Mouse (Mus musculus): ENCODE measurements around the gene Sema3a. TPM values are rescaled to one million over a fixed set of nuclear protein-coding genes. Genes with fewer than 3 reads are reported as not detected.

Sema3a gene
- polyA plus RNA-seq, 1 experiment from 2014 or later: 36.8 TPM

DNA sequence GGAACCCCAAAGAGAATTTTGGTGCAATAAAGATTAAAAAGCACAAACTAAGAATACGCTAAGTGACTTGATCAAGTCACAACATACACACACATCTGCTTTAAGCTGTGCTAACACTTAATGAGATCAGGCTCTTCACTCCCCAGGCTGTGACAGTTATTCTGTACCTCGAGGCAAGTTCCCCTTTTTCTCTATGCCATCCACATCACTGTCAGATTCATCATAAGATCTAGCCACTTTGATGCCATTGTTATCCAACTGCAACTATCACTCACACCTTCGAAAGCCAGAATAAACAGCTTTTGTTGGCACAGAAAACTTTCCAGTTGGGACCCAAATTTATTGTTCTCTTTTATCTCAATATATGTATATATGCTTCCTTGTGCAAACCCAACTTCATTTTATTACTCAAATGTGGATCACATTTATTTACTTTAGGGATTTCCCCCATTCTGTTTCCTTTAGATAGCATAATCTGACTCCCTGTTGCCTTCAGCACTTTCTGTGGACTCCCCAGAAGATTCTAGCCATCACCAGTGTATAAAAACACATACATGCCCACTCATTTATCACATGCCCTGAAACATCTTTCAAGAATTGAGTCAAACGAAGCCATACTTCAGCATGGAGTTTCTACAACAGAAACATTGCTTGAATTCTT lies 380.8 kb downstream of the Sema3a start:
- H3K4me3 ChIP-seq (ENCODE audit: low read depth, low read length): no peak overlapping the region
- 60% methylated on average over 4 of the region's 4 CpGs for WGBS

GRCm38 (mm10) chr5:13509163-13509562 lies 383.9 kb downstream of the Sema3a start:
- H3K36me3 ChIP-seq (ENCODE audit: control insufficient read depth, insufficient read depth, low read length): no peaks in the 10 kb centered on the region
- ATAC-seq (ENCODE audit: low read depth) (no peak), DNase-seq (ENCODE audit: low spot score) (no peak)
- no peaks in the 10 kb centered on the region for H3K9me3 ChIP-seq (ENCODE audit: control insufficient read depth, low read length)
- H3K27me3 ChIP-seq (replicated peaks; ENCODE audit: control insufficient read depth, insufficient read depth, low read length): no peaks in the 10 kb centered on the region
- WGBS: 83% methylated on average over 3 of the region's 3 CpGs
- H3K9ac ChIP-seq (ENCODE audit: low read depth, low read length): no peak overlapping the region
- H3K4me1 ChIP-seq (ENCODE audit: control insufficient read depth, insufficient read depth, low read length): no peaks in the 10 kb centered on the region
- no peak overlapping the region for H3K4me3 ChIP-seq (ENCODE audit: low read depth, low read length)
- no peak overlapping the region for H3K4me2 ChIP-seq (ENCODE audit: low read depth, low read length)
- H3K27ac ChIP-seq (replicated peaks; ENCODE audit: low read depth, low read length): no peak overlapping the region

More for the DNA sequence above, 380.8 kb downstream of the Sema3a start:
- no peak overlapping the region for H3K4me2 ChIP-seq (ENCODE audit: low read depth, low read length)
- H3K9me3 ChIP-seq (ENCODE audit: control insufficient read depth, low read length): no peaks in the 10 kb centered on the region
- H3K27me3 ChIP-seq (replicated peaks; ENCODE audit: control insufficient read depth, insufficient read depth, low read length): no peaks in the 10 kb centered on the region
- no peak overlapping the region for H3K9ac ChIP-seq (ENCODE audit: low read depth, low read length)
- ATAC-seq (ENCODE audit: low read depth) (no peak), DNase-seq (ENCODE audit: low spot score) (no peak)
- H3K4me1 ChIP-seq (ENCODE audit: control insufficient read depth, insufficient read depth, low read length): no peaks in the 10 kb centered on the region
- H3K36me3 ChIP-seq (ENCODE audit: control insufficient read depth, insufficient read depth, low read length): no peaks in the 10 kb centered on the region
- no peak overlapping the region for H3K27ac ChIP-seq (replicated peaks; ENCODE audit: low read depth, low read length)

GRCm38 (mm10) chr5:13517018-13517417 lies 391.8 kb downstream of the Sema3a start:
- ATAC-seq (ENCODE audit: low read depth) (no peak), DNase-seq (ENCODE audit: low spot score) (no peak)
- WGBS: 94% methylated on average over 4 of the region's 4 CpGs
- no peak overlapping the region for H3K4me3 ChIP-seq (ENCODE audit: low read depth, low read length)
- no peak overlapping the region for H3K27ac ChIP-seq (replicated peaks; ENCODE audit: low read depth, low read length)
- no peaks in the 10 kb centered on the region for H3K4me1 ChIP-seq (ENCODE audit: control insufficient read depth, insufficient read depth, low read length)
- no peaks in the 10 kb centered on the region for H3K27me3 ChIP-seq (replicated peaks; ENCODE audit: control insufficient read depth, insufficient read depth, low read length)
- no peaks in the 10 kb centered on the region for H3K36me3 ChIP-seq (ENCODE audit: control insufficient read depth, insufficient read depth, low read length)
- H3K9me3 ChIP-seq (ENCODE audit: control insufficient read depth, low read length): no peaks in the 10 kb centered on the region
- H3K4me2 ChIP-seq (ENCODE audit: low read depth, low read length): no peak overlapping the region
- H3K9ac ChIP-seq (ENCODE audit: low read depth, low read length): no peak overlapping the region

- DNase-seq (ENCODE audit: low spot score) (no peak), ATAC-seq (ENCODE audit: low read depth) (no peak)
- no peaks in the 10 kb centered on the region for H3K27me3 ChIP-seq (replicated peaks; ENCODE audit: control insufficient read depth, insufficient read depth, low read length)
- no peaks in the 10 kb centered on the region for H3K9me3 ChIP-seq (ENCODE audit: control insufficient read depth, low read length)
- H3K36me3 ChIP-seq (ENCODE audit: control insufficient read depth, insufficient read depth, low read length): peaks cover 4% of the 10 kb centered on the region; the same call in 1 of the 2 replicates
- 0 out of 2 replicates have a peak, but pooled peaks cover 8% of the 10 kb centered on the region for H3K4me1 ChIP-seq (ENCODE audit: control insufficient read depth, insufficient read depth, low read length)
- H3K9ac ChIP-seq (ENCODE audit: low read depth, low read length): no peak overlapping the region
- no peak overlapping the region for H3K4me2 ChIP-seq (ENCODE audit: low read depth, low read length)
- 43% methylated on average over 3 of the region's 3 CpGs for WGBS
- H3K4me3 ChIP-seq (ENCODE audit: low read depth, low read length): no peak overlapping the region
- H3K27ac ChIP-seq (replicated peaks; ENCODE audit: low read depth, low read length): no peak overlapping the region; the same call in 1 of the 2 replicates
Measured at GRCm38 (mm10) chr5:13525597-13525996, 400.4 kb downstream of the Sema3a start.

- WGBS: 5% methylated on average over 7 of the region's 7 CpGs
- no peak overlapping the region for H3K4me3 ChIP-seq (ENCODE audit: low read depth, low read length)
- no peak overlapping the region for H3K9ac ChIP-seq (ENCODE audit: low read depth, low read length)
- H3K36me3 ChIP-seq (ENCODE audit: control insufficient read depth, insufficient read depth, low read length): peaks cover 4% of the 10 kb centered on the region; the same call in 1 of the 2 replicates
- 0 out of 2 replicates have a peak, but pooled peaks cover 8% of the 10 kb centered on the region for H3K4me1 ChIP-seq (ENCODE audit: control insufficient read depth, insufficient read depth, low read length)
- no peak overlapping the region for H3K4me2 ChIP-seq (ENCODE audit: low read depth, low read length)
- H3K27me3 ChIP-seq (replicated peaks; ENCODE audit: control insufficient read depth, insufficient read depth, low read length): no peaks in the 10 kb centered on the region
- peak overlapping the region; percentile 22 for H3K27ac ChIP-seq (replicated peaks; ENCODE audit: low read depth, low read length)
- peak; percentile 72 for DNase-seq (ENCODE audit: low spot score)
- H3K9me3 ChIP-seq (ENCODE audit: control insufficient read depth, low read length): no peaks in the 10 kb centered on the region
- peak; percentile 60; the same call in 1 of the 2 replicates for ATAC-seq (ENCODE audit: low read depth)
Measured at GRCm38 (mm10) chr5:13527037-13527464, 401.8 kb downstream of the Sema3a start.

DNA sequence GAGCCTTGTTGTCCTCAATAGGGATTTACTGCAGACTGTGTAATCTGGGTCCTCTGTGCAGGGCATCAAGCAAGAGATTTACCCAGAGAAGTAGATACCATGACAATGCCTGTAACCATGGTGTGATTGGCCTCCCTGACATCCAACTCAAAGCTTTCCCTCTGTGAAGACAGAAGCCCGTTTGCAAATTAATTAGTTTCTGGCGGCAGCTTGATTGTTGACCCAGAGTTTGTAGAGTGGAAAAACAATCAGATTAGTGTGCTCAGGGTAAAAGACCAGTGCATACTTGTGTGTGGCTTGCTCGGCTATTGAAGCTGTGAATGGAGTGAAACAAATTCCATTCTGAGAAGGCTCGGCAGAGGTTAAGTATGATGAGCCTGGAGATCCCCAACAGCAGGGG lies 404.0 kb downstream of the Sema3a start:
- WGBS: 20% methylated on average over 4 of the region's 4 CpGs

GRCm38 (mm10) chr5:13547472-13548209 lies 422.4 kb downstream of the Sema3a start:
- H3K27me3 ChIP-seq (replicated peaks; ENCODE audit: control insufficient read depth, insufficient read depth, low read length): no peaks in the 10 kb centered on the region
- H3K9ac ChIP-seq (ENCODE audit: low read depth, low read length): no peak overlapping the region
- DNase-seq (ENCODE audit: low spot score): peak; percentile 85
- H3K9me3 ChIP-seq (ENCODE audit: control insufficient read depth, low read length): no peaks in the 10 kb centered on the region
- no peak overlapping the region for H3K4me2 ChIP-seq (ENCODE audit: low read depth, low read length)
- H3K36me3 ChIP-seq (ENCODE audit: control insufficient read depth, insufficient read depth, low read length): 0 out of 2 replicates have a peak, but pooled peaks cover 4% of the 10 kb centered on the region
- peak overlapping the region; percentile 68 for H3K27ac ChIP-seq (replicated peaks; ENCODE audit: low read depth, low read length)
- 45% methylated on average over 2 of the region's 2 CpGs for WGBS
- no peak overlapping the region for H3K4me3 ChIP-seq (ENCODE audit: low read depth, low read length)
- H3K4me1 ChIP-seq (ENCODE audit: control insufficient read depth, insufficient read depth, low read length): peaks cover 15% of the 10 kb centered on the region
- 0 out of 2 replicates have a peak, but pooled peaks have one; percentile 41 for ATAC-seq (ENCODE audit: low read depth)

More for the DNA sequence above, 404.0 kb downstream of the Sema3a start:
- Histone ChIP-seq H3K4me2 (ENCODE audit: low read depth, low read length) (no peak overlapping the region), H3K27me3 (replicated peaks; ENCODE audit: control insufficient read depth, insufficient read depth, low read length) (no peaks in the 10 kb centered on the region), H3K9me3 (ENCODE audit: control insufficient read depth, low read length) (no peaks in the 10 kb centered on the region), H3K9ac (ENCODE audit: low read depth, low read length) (no peak overlapping the region), H3K4me1 (ENCODE audit: control insufficient read depth, insufficient read depth, low read length) (0 out of 2 replicates have a peak, but pooled peaks cover 8% of the 10 kb centered on the region), H3K36me3 (ENCODE audit: control insufficient read depth, insufficient read depth, low read length) (no peaks in the 10 kb centered on the region), H3K27ac (replicated peaks; ENCODE audit: low read depth, low read length) (no peak overlapping the region), H3K4me3 (ENCODE audit: low read depth, low read length) (no peak overlapping the region)
- DNase-seq (ENCODE audit: low spot score) (peak; percentile 53), ATAC-seq (ENCODE audit: low read depth) (peak; percentile 82; the same call in 1 of the 2 replicates)

GRCm38 (mm10) chr5:13548210-13548554 lies 423.0 kb downstream of the Sema3a start:
- peaks cover 15% of the 10 kb centered on the region for H3K4me1 ChIP-seq (ENCODE audit: control insufficient read depth, insufficient read depth, low read length)
- 57% methylated on average over 1 of the region's 1 CpGs for WGBS
- no peaks in the 10 kb centered on the region for H3K27me3 ChIP-seq (replicated peaks; ENCODE audit: control insufficient read depth, insufficient read depth, low read length)
- peak overlapping the region; percentile 68; the same call in 1 of the 2 replicates for H3K27ac ChIP-seq (replicated peaks; ENCODE audit: low read depth, low read length)
- DNase-seq (ENCODE audit: low spot score) (no peak), ATAC-seq (ENCODE audit: low read depth) (no peak)
- H3K4me2 ChIP-seq (ENCODE audit: low read depth, low read length): no peak overlapping the region
- H3K36me3 ChIP-seq (ENCODE audit: control insufficient read depth, insufficient read depth, low read length): 0 out of 2 replicates have a peak, but pooled peaks cover 4% of the 10 kb centered on the region
- no peaks in the 10 kb centered on the region for H3K9me3 ChIP-seq (ENCODE audit: control insufficient read depth, low read length)
- H3K9ac ChIP-seq (ENCODE audit: low read depth, low read length): no peak overlapping the region
- no peak overlapping the region for H3K4me3 ChIP-seq (ENCODE audit: low read depth, low read length)
